Mouse (Mus musculus) testis, adult 2 months (tissue): ENCODE results near the gene Supt6.

Source experiments
- CTCF ChIP-seq: fragments of 200-500 bp; IDR thresholded peaks from 2 replicates; pipeline ENCODE4 v1.5.1; 2012; ENCODE audit warnings: low read depth, mild to moderate bottlenecking, inconsistent platforms, low read length, moderate library complexity; ENCODE audit not compliant: control insufficient read depth, insufficient read depth, insufficient replicate concordance
- POLR2A ChIP-seq: fragments of 200-500 bp; IDR thresholded peaks from 2 replicates; pipeline ENCODE4 v1.6.1; 2012; ENCODE audit warnings: low read depth, mild to moderate bottlenecking, inconsistent platforms, low read length, moderate library complexity; ENCODE audit not compliant: control insufficient read depth

GRCm38 (mm10) chr11:78161968-78162367 is 83.8 kb downstream of the Supt6 start:
- TF ChIP-seq POLR2A: no peak
- no peak for TF ChIP-seq CTCF
